Mouse (Mus musculus): ENCODE data around the gene Iqgap3.

Iqgap3 gene

DNA sequence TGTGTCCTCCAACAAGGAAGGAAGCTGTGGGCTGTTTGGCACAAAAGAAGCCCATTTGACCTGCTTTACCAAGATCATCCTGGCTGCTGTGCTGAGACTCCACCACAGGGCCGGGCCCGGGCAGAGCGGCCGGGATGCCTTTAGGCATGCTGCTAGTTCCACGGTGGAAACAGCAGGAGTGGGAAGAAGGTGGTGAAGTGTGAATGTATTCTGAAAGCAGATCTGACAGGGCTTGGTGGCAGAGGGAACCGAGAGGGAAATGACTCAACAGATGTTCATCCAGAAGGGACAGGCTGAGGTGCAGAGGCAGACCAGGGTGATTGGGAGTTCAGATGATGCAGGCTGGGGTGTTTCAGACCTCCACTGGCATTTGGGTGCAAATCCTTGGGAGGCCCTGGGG is 15.9 kb downstream of the Iqgap3 start:
- no peak for DNase-seq

DNA sequence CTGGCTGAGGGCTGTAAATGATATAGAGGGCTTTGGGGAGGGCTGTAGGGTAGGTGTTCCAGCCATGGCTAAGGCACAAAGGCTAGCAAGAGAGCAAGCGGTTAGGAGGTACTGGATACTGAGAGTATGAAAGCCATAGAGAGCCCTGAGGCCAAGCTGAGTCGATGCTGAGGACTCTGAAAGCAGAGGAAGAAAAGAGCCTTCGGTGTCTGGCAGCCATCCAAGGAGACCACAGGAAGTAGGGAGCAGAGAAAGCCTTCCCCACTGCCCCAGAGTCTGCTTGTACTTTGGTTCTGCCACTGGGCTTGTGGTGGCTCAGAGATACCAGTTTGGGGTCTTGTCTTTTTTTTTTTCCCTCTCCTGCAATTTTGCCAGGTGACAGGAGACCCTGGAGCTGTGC is 18.5 kb downstream of the Iqgap3 start:
- no peak for DNase-seq

DNA sequence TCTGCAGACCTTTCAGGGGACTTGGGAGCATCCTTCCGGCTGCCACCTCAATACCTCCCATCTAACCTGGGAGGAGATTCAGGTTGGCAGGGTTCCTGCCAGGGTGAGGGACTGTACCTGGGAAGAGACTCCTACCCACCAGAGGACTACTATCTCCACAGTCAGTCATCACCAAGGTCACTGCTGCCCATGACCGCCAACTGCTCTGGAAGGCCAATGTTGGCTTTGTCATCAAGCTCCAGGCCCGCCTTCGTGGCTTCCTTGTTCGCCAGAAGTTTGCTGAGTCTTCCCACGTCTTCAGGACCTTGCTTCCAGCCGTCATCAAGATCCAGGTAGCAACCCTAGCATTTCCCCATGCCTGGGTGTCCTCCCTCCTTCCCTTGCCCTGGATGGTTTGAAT is 20.0 kb downstream of the Iqgap3 start:
- DNase-seq, result no peak

DNA sequence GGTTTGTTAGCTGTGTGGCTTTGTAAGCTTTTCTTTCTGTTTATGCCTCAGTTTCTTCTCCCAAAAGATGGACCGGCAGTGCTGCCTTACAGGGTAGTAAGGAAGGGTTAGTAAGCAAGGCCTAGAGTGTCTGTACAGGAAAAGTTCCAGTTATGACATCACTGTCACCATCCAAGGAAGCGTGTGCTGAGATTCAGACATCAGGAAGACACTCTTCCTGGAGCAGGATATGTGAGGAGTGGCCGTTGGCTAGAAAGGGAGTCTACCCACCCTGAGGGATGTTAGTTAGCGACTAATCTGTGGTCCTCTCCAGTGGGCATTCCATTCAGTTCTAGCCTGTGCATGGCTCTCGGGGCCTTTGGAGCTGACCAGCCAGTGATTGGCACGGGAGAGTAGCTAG is 20.4 kb downstream of the Iqgap3 start:
- DNase-seq, result no peak

DNA sequence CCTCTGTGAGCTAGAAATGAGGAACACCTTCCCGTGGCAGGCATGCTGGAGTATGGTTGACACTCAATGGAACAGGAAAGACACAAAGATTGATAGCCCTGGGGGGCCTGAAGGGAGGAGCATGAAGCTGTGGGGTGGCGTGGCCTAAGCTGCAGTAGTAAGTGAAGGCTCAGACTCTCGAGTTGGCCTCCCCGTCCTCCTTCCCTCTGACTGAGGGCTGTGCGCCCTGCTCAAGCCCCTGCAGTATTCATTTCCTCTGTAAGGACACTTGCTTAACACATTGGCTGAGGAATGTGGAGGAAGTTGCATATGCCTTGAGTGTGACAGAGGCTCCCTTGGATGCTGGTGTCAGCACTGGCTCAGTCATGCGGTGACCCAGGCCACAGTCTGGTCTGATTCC is 20.8 kb downstream of the Iqgap3 start:
- no peak for DNase-seq

DNA sequence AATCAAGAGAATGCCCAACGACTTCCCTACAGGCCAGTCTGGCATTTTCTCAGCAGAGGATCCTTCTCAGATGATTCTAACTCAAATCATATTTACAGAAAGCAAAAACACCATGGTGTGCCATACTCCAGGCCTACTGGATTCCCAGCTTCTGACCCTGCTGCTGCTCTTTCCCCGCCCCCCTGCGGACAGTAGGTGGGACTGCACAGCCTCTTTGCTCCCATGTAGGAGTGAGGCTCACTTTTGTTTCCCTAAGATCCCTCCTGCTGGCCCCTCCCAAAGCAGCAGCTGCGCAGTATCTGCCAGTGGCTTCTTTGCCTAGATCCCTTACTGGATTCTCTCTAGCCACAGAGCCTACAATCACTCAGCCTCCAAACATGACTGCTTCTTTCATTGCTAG is 24.4 kb downstream of the Iqgap3 start:
- no peak for DNase-seq

DNA sequence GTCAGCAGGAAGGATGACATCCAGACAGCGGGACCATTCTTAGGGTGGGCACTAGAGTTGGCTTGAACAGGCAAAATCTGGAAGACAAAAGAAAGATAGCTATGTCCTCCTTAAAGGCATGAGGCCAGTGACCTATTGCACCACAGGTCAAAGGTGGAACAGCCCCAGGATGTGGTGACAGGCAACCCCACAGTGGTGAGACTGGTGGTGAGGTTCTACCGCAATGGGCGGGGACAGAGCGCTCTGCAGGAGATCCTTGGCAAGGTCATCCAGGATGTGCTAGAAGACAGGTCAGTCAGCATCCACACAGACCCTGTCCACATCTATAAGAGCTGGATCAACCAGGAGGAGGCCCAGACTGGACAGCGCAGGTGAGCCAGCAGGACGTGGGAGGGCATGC is 27.4 kb downstream of the Iqgap3 start:
- no peak for DNase-seq

DNA sequence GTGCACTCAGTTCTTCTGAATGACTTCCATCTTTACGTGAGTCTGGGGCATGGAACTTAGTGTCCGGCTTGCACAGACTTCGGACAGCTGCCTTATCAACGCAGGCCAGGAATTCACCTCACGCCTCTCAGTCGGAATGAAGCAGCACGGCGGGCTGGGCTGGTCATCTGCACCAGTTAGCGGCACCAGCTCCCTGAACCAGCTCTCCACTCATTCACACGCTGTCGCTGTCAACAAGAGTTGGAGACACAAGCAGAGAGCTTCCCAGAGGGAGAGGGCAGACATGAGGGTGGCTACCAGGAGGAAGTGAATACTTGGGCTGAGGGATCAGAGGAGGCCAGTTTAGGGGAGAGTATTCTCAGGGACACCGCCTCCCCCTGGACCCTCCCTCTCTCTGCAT is 32.6 kb downstream of the Iqgap3 start:
- DNase-seq, result no peak

DNA sequence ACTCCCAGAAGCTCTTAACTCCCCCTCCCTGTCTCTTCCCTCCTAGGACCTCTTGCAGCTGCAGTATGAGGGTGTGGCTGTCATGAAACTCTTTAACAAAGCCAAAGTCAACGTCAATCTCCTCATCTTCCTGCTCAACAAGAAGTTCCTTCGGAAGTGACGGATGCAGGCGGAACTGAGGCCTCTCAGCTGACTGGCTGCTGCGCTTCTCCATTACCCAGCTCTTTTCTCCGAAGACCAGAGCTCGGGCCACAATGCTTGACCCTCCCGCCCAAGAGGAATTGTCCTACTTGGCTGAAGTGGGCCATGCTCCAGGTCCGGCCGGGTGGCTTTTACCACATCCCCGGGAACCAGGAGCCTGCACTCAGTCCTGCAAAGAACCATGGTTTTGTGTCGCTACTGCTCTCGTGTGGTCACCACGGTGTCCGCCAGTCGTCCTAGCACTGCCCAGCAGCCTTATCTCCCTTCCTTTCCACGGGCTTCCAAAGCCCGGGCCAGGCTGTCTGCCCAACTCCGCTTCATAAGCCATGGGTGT is 38.4 kb downstream of the Iqgap3 start:
- DNase-seq, result no peak

DNA sequence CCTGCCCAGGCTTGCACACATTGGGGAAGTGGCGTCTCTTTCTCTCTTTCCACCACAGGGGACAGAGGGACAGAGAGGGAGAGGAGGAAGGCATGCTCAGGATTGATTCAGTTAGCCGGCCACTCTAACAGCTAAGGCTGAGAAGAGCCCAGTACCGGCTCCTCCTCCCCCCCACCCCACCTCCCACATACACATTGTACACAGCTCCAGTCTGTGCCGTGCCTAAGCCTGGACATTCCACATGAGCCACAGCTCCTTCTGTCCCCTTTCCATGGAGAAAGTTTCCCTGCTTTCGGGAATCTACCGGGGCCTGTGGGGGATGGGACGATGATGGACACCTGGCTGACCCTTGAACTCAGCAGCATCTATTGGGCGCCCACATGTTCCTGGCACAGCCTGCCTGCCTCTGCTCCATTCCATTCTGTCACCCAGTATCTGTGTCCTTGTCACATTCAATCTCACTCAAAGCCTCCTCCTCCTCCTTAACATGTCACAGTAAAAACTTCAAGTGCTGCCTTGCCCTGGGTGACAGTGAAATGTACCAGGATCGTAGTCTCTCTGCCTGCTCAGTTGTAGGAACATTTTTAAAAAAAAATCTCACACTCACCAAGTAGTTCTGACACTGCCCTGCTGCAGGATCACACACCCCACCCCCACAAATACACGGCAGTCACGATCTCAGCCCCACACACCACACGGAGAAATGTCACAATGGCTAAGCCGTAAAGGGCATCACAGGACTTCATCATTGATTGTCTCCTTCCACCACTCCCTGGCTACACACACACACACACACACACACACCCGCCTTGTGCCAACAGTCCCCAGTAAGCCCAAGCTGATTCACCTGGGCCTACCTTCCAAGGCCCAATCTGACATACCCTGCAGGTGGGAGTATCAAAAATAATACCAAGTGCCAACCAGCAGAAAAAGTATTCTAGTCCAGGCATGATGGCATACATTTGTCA is 39.7 kb downstream of the Iqgap3 start:
- DNase-seq, result no peak

DNA sequence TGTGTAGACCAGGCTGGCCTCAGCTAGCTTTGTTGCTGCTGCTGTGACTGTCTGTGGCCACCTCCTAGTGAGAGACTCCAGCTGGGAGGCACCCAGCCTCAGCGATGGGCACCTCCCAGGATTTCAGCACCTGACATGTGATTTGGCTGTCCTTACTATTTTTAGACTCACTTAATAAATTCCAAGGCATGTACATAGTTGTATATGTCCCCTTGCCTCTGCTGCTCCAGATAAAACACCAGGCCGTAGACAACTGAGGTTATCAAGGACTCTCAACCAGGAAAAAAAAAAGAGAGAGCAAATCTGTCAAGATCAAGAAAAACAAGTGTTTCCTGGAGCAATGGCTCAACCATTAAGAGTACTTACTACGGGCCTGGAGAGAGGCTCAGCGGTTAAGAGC is 43.4 kb downstream of the Iqgap3 start:
- DNase-seq, result no peak

DNA sequence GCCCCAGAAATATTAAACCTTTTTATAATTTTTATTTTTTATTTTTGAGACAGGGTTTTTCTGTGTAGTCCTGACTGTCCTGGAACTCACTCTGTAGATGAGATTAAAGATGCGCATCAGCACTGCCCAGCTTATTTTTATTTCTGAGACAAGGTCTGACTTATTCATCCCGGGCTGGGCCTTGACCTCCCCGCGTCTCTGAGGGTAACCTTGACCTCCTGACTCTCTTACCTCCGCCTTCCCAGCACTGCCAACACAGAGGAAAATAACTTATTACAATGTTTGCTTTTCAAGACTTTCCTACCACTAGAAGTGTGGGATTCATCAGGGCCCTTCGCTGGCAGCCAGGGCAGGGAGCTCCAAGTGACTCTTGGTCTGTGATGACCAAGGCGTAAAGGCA is 44.4 kb downstream of the Iqgap3 start:
- DNase-seq, result no peak

DNA sequence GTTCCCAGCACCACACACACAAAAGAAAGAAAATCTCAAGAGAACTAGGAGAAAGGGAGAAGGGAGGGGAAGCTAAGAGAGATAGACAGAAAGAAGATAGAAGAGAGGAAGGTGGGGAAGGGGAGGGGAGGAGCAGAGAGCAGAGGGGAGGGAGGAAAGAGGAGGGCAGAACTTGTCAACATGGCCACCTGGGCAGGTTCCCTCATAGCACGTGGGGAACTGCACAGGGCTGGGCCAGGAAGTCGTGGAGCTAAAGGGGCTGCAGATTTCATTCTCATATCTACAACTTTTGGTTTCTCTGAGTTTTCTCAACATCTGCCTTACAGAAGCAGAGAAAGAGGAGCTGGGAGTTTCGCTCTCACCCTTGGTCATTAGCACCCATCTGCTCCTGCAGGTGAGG is 45.9 kb downstream of the Iqgap3 start:
- DNase-seq, result peak; percentile 25

DNA sequence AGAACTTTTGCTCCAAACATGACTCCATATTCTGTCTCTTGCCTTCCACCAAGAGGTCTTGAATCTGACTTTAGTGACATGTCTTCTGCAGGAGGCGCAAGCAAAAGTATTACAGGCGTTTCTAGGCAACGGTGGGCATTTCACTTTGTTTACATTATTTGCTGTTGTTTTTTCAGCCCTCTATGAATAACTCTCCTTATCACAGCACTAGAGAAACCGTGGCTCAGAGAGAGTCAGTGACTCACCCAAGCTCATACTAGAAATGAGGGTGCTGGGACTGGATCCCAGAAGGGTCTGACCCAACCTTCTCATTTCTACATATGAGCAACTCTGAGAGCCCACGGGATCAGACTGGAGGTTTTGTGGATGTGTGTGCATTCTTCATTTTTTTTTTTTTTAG is 46.3 kb downstream of the Iqgap3 start:
- DNase-seq, result no peak

DNA sequence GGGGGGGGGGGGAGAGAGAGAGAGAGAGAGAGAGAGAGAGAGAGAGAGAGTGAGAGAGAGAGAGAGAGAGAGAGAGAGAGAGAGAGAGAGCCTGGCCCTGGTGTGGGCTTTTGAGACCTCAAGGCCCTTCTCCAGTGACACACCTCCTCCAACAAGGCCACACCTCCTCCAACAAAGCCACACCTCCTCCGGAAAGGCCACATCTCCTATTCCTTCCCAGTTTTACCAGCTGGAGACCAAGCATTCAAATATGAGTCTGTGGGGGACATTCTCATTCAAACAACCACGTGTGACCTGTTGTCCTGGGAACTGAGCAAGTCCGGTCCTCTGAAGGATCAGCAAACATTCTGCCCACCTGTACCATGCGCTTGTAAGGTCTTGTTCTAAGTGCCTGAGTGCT is 47.2 kb downstream of the Iqgap3 start:
- DNase-seq, result no peak

DNA sequence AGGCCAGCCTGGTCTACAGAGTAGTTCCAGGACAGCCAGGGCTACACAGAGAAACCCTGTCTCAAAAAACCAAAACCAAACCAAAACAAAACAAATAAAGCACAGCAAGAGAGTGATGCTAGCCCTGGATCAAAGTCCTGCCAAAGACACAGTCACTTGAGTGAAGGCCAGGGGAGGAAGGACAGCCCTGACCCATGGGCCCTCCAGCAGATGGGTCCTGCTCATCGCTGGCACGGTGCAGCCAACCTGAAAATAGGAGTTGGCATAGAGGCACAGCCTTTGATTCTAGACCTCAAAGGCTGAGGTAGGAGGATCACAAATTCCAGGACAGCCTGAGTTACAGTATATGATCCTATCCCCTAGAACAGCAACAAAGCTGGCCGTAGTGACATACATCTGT is 49.3 kb downstream of the Iqgap3 start:
- DNase-seq, result no peak

DNA sequence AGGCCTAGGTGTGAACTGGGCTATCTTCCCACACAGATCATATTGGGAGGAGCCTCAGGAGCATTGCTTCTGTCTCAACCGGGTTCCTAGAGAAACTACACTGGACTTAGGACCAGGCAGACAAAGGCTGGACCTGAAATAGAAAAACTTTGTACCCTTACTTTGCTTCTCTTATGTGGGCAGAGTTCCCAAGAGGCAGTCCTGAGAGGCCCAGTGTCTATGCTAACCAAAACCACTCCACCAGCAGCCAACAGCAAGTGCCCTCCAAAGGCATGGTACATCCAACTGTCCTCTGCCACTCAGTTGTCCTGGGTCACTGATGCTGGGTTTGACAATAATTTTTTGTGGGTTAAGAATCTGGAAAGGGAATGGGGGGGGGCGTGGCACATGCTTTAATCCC is 50.7 kb downstream of the Iqgap3 start:
- DNase-seq, result no peak

DNA sequence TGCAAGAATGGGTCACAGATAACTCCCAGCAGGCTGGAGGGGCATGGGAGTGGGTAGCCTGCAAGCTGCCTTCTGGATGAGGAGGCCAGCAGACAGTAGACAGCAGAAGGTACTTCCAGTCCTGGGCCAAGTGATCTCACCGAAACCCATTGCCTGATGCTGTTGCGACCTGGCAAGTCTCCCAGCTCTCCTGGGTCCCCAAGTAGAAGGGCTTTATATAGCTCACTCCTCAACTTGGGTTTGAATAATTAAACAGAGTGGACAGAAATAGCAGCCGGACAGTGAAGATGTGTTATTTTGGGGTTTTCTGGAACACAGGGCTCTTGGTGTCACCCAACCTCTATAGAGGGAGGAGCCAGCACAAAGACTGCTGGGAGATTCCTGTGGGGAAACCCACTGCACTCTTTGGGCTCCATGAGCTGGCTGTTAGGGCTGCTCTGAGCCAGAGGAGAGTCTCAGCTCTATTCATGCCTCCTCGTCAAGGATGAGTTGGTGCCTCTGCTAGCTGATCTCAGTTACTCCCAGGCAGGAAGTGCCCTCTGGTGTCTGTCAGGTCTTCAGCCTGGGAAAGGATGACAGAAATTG is 51.5 kb downstream of the Iqgap3 start:
- peak; percentile 40 for DNase-seq

DNA sequence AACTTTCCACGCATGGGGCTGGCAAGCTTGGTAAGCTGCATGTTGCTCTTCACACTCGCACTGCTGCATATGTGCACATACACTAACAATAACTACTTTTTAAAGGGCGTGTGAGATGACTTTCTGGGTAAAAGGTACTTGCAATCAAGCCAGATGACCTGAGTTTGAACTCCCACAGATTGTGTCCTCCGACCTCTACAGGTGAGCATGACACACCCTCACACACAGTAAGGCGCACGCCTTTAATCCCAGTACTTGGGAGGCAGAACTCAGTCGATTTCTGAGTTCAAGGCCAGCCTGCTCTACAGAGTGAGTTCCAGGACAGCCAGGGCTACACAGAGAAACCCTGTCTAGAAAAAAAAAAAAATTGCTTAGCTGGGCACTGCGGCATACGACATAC is 54.6 kb downstream of the Iqgap3 start:
- DNase-seq, result no peak

DNA sequence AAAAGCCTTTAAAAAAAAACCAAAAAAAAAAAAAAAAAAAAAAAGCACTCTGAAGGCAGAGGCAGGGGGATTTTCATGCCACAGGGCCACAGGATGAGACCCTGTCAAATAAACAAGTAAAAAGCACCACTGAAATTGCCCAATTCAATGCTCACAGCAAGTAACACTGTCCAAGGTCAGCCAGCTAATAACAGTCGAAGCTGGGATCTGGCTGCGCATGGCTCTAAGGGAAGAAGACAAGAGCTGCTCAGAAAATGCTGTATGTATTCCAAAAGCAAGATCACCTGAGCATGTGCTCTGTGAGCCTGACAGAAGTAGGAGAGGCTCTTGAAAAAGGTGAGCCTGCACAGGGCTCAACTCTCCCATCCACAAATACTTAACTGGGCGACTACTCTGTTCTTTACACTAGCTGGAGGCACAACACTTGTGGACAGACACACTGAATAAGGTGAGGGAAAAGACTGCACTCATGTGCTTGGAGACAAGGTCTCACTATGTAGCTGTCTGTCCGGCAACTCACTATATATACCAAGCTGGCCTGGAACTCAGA is 55.2 kb downstream of the Iqgap3 start:
- no peak for DNase-seq

DNA sequence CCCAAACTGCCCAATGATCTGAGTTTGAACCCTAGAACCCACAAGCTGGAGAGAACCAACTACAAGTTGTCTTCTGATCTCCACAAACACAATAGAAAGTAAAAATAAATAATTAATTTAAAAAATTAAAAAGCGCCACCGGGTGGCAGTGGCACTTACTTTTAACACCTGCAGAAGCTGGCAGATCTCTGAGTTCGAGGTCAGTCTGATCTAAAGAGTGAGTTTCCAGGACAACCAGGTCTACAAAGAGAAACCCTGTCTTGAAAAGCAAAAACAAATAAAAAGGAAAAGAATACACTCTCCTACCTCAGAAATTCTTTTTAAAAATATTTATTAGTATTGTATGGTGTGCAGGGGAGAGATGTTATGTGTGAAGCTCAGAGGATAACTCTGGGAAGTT is 56.0 kb downstream of the Iqgap3 start:
- DNase-seq, result peak; percentile 39

DNA sequence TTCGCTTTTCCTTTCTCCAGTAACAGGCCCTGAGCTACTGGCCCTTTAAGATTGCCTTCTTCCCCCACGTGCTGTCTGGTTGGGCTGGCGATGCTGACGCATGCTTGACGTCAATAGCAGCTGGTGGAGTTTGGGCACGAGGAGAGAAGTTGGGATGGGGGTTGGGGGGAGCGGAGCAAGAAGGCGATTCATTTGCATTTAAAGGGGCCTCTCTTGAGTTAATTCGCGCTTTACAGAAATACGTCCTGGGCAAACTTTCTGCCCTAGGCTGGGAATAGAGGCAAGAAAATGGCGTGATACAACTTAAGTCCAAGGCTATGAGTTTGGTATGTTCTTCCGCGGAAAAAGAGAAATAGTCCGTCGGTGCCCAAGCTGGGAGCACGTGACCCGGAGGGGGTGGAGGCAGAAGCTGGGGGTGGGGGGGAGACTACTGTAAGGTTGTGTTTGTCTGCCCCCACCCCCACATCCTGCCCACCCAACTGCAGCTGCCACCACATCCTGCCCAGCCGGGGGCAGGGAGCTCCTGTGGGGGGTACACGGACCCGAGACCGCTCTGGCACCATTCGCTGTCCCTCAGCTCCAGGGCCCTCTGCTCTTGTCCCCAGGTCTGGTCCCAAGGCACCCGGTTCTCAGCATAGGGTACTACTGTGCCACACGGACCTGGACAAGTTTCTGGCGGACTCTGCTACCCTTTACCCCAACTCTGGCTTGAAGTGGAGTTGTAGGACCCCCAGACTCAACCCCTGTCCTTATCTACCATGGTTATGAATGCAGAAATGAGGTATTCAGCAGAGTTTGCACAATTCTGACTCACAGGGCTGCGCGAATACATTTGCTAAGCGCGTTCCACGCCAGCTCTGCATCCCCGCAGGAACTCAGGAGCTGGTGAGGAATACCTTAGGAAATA is 56.8 kb downstream of the Iqgap3 start:
- DNase-seq, result peak; percentile 92
